Mouse (Mus musculus) myocyte (in vitro differentiated cells): ENCODE data around the gene Nbeal2. TPM values are rescaled to one million over a fixed set of nuclear protein-coding genes. Genes with fewer than 3 reads are reported as not detected.

ENCODE experiments used
- H3K27me3 ChIP-seq: one replicate; pipeline ENCODE4 v1.6.1; 2011; ENCODE audit not compliant: control insufficient read depth, insufficient read depth, insufficient read length
- H3K36me3 ChIP-seq: one replicate; pipeline ENCODE4 v1.6.1; 2011; ENCODE audit not compliant: control insufficient read depth, insufficient read depth
- H3K4me2 ChIP-seq: one replicate; pipeline ENCODE4 v1.6.1; 2011; ENCODE audit warnings: low read depth, control low read depth
- H3K4me3 ChIP-seq: one replicate; pipeline ENCODE4 v1.5.1; 2011; ENCODE audit warnings: mild to moderate bottlenecking, control low read depth, moderate library complexity
- H3K79me2 ChIP-seq: one replicate; pipeline ENCODE4 v1.6.1; 2011; ENCODE audit not compliant: control insufficient read depth, insufficient read depth
- H3ac ChIP-seq: one replicate; pipeline ENCODE4 v1.6.1; 2011; ENCODE audit not compliant: control insufficient read depth, insufficient read length
- CEBPB ChIP-seq: IDR thresholded peaks from 2 replicates; pipeline ENCODE4 v1.6.1; 2011; ENCODE audit warnings: mild to moderate bottlenecking, moderate library complexity; ENCODE audit not compliant: poor library complexity, insufficient read depth, severe bottlenecking
- E2F4 ChIP-seq: IDR thresholded peaks from one replicate; pipeline ENCODE4 v1.6.1; 2011; ENCODE audit warnings: mild to moderate bottlenecking, control low read depth, moderate library complexity; ENCODE audit not compliant: insufficient read depth
- MAX ChIP-seq: IDR thresholded peaks from one replicate; pipeline ENCODE4 v1.6.1; 2011; ENCODE audit warnings: low read depth, mild to moderate bottlenecking, control low read depth
- MYOD1 ChIP-seq, 3 experiments: IDR thresholded peaks; one replicate each; pipeline ENCODE4 v1.6.1; 2011; ENCODE audit warnings: control low read depth in 2 of 3, low read depth in 2 of 3, mild to moderate bottlenecking in 2 of 3, moderate library complexity in 1 of 3; ENCODE audit not compliant: insufficient read length in 2 of 3, control insufficient read depth in 1 of 3
- MYOG ChIP-seq, 3 experiments: IDR thresholded peaks; one replicate each; pipeline ENCODE4 v1.6.1; 2011; ENCODE audit warnings: control low read depth in 2 of 3, low read depth in 2 of 3, mild to moderate bottlenecking in 2 of 3; ENCODE audit not compliant: insufficient read length in 2 of 3, control insufficient read depth in 1 of 3, insufficient read depth in 1 of 3
- POLR2A ChIP-seq: IDR thresholded peaks from one replicate; pipeline ENCODE4 v1.6.1; 2011; ENCODE audit warnings: low read depth, mild to moderate bottlenecking, control low read depth, moderate library complexity; ENCODE audit not compliant: insufficient read length
- POLR2AphosphoS2 ChIP-seq: IDR thresholded peaks from one replicate; pipeline ENCODE4 v1.6.1; 2011; ENCODE audit warnings: low read depth, control low read depth; ENCODE audit not compliant: insufficient read length
- REST ChIP-seq: IDR thresholded peaks from one replicate; pipeline ENCODE4 v1.6.1; 2011; ENCODE audit warnings: mild to moderate bottlenecking, control low read depth, moderate library complexity; ENCODE audit not compliant: insufficient read depth, insufficient read length
- SRF ChIP-seq: IDR thresholded peaks from one replicate; pipeline ENCODE4 v1.6.1; 2011; ENCODE audit warnings: low read depth; ENCODE audit not compliant: control insufficient read depth, insufficient read length
- TCF12 ChIP-seq: IDR thresholded peaks from one replicate; pipeline ENCODE4 v1.6.1; 2011; ENCODE audit warnings: mild to moderate bottlenecking, control low read depth; ENCODE audit not compliant: poor library complexity, insufficient read depth, severe bottlenecking
- TCF3 ChIP-seq: IDR thresholded peaks from one replicate; pipeline ENCODE4 v1.6.1; 2011; ENCODE audit warnings: low read depth, control low read depth; ENCODE audit not compliant: insufficient read length
- USF1 ChIP-seq: IDR thresholded peaks from one replicate; pipeline ENCODE4 v1.6.1; 2011; ENCODE audit warnings: low read depth, mild to moderate bottlenecking, control low read depth, moderate library complexity
- polyA plus RNA-seq: library from polyadenylated mRNA; unstranded; fragments of >200 nt; fragmentation: generic; extraction: Trizol; gene quantifications from one replicate; pipeline ENCODE4 v1.2.1, GENCODE M21; 2012; ENCODE audit warnings: missing spikeins

Gene Nbeal2
- polyA plus RNA-seq, 1 experiment: 3.3 TPM

- H3K27me3 ChIP-seq: no peaks in the 10 kb centered on the region
- peaks cover 9% of the 10 kb centered on the region for H3K36me3 ChIP-seq
- no peak overlapping the region for H3K4me3 ChIP-seq
- H3ac ChIP-seq: no peak overlapping the region
- TF ChIP-seq MYOG (IDR thresholded peaks at IDR 0.05; ENCODE audit: control insufficient read depth in 1 of 3, insufficient read depth in 1 of 3, insufficient read length in 2 of 3, low read depth in 2 of 3) (peak in 1 of 3 experiments; percentile 2), MYOD1 (IDR thresholded peaks at IDR 0.05; ENCODE audit: control insufficient read depth in 1 of 3, insufficient read length in 2 of 3, low read depth in 2 of 3) (peak in 1 of 3 experiments; percentile 1), POLR2A (no peak)
- no peak overlapping the region for H3K4me2 ChIP-seq
- no peaks in the 10 kb centered on the region for H3K79me2 ChIP-seq
Measured at GRCm38 (mm10) chr9:110697465-110697864, 43.5 kb upstream of the Nbeal2 start.

DNA sequence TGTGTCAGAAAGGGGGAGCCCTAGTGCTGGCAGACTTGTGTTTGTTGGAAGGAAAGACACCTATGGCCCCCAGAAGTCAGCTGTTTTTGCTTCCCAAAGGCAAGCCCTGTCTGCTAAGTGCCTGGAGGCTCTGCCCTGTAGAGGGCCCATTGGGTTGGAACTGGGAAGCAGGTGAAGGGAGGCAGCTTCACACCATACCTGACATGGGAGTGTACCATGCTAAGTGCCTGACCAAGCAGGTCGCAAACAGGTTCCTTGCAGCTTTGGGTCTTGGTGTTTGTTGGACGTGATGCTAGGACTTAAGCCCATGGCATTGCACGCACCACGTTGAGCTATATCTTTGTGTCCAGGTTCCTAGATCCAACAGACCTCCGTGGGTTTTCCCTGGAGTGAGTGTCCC is 42.5 kb upstream of the Nbeal2 start:
- no peak overlapping the region for H3K4me3 ChIP-seq
- H3K4me2 ChIP-seq: no peak overlapping the region
- H3K79me2 ChIP-seq: no peaks in the 10 kb centered on the region
- no peaks in the 10 kb centered on the region for H3K27me3 ChIP-seq
- peaks cover 9% of the 10 kb centered on the region for H3K36me3 ChIP-seq
- TF ChIP-seq TCF3 (no peak), POLR2A (no peak), E2F4 (no peak), SRF (no peak), TCF12 (no peak), REST (no peak), MAX (no peak), POLR2AphosphoS2 (no peak), MYOG (IDR thresholded peaks at IDR 0.05; ENCODE audit: control insufficient read depth in 1 of 3, insufficient read depth in 1 of 3, insufficient read length in 2 of 3, low read depth in 2 of 3) (no peak), CEBPB (no peak), USF1 (no peak), MYOD1 (IDR thresholded peaks at IDR 0.05; ENCODE audit: control insufficient read depth in 1 of 3, insufficient read length in 2 of 3, low read depth in 2 of 3) (no peak)
- no peak overlapping the region for H3ac ChIP-seq

DNA sequence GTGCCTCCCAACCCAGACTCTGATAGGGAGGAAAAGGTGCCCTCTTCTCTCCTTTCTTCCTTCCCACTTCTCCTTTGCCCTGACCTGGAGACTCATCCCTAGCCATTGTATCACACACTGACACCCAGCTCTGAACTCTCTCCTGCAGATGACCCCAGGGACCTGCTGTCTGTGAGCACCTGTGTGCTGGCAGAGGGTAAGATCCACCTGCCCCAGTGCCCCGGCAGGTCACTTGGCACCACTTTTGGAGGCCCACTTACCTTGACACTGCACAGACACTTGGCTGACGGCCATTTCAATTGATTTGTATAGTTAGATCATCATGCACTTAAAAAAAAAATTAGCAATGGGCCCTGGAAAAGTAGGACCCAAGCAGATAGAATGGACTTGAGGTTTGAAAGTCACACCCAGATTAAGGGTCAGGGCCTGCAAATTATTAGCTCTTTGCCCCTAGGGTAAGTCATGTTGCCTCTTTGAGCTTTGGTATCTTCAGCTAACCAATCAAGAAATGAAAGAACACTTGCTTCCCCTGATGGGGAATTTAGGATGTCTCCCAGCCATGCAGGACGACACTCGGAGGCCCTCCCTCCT is 41.3 kb upstream of the Nbeal2 start:
- Histone ChIP-seq H3ac (no peak overlapping the region), H3K79me2 (no peaks in the 10 kb centered on the region), H3K4me3 (no peak overlapping the region), H3K27me3 (no peaks in the 10 kb centered on the region), H3K36me3 (peaks cover 9% of the 10 kb centered on the region), H3K4me2 (no peak overlapping the region)
- no peak for TF ChIP-seq MAX
- TF ChIP-seq E2F4: no peak
- no peak for TF ChIP-seq TCF12
- no peak for TF ChIP-seq MYOG (IDR thresholded peaks at IDR 0.05; ENCODE audit: control insufficient read depth in 1 of 3, insufficient read depth in 1 of 3, insufficient read length in 2 of 3, low read depth in 2 of 3)
- TF ChIP-seq POLR2A: no peak
- TF ChIP-seq POLR2AphosphoS2: no peak
- TF ChIP-seq USF1: no peak
- no peak for TF ChIP-seq CEBPB
- TF ChIP-seq MYOD1 (IDR thresholded peaks at IDR 0.05; ENCODE audit: control insufficient read depth in 1 of 3, insufficient read length in 2 of 3, low read depth in 2 of 3): no peak
- no peak for TF ChIP-seq REST
- no peak for TF ChIP-seq TCF3
- TF ChIP-seq SRF: no peak

DNA sequence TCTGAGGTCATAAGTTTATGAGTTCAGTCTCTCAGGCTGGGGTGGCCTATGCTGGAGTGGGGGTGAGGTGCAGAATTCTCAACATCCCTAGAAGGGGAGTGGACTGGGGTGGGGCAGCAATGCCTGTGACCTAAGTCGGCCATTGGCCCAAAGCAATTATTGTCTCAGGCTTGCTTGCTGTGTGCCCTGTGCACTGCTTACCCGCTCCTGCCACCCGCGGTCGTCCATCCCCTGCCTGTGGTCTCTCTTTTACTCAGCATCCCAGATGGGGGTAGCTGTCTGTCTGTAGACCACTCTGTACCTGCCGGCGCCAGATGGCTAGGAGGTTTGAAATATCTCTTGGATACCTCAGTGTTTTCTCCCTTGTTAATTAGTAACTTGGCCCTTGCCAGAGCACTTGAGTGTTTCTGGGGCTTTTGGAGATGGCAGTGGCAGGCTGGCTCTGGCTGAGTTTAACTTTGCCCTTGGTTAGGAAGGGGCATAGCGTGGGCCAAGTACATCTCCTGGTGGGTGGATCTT is 35.4 kb upstream of the Nbeal2 start:
- no peak overlapping the region for H3K4me2 ChIP-seq
- no peak overlapping the region for H3ac ChIP-seq
- no peaks in the 10 kb centered on the region for H3K79me2 ChIP-seq
- H3K36me3 ChIP-seq: peaks cover 9% of the 10 kb centered on the region
- H3K27me3 ChIP-seq: no peaks in the 10 kb centered on the region
- no peak overlapping the region for H3K4me3 ChIP-seq
- TF ChIP-seq MYOG (IDR thresholded peaks at IDR 0.05; ENCODE audit: control insufficient read depth in 1 of 3, insufficient read depth in 1 of 3, insufficient read length in 2 of 3, low read depth in 2 of 3) (no peak), USF1 (no peak), MYOD1 (IDR thresholded peaks at IDR 0.05; ENCODE audit: control insufficient read depth in 1 of 3, insufficient read length in 2 of 3, low read depth in 2 of 3) (no peak), POLR2A (no peak), MAX (no peak), E2F4 (no peak), TCF12 (no peak), POLR2AphosphoS2 (no peak), CEBPB (no peak), TCF3 (no peak)

GRCm38 (mm10) chr9:110687846-110688245 is 33.9 kb upstream of the Nbeal2 start:
- TF ChIP-seq REST: no peak
- TF ChIP-seq POLR2AphosphoS2: no peak
- no peak for TF ChIP-seq CEBPB
- TF ChIP-seq TCF3: no peak
- TF ChIP-seq MYOD1 (IDR thresholded peaks at IDR 0.05; ENCODE audit: control insufficient read depth in 1 of 3, insufficient read length in 2 of 3, low read depth in 2 of 3): no peak
- no peak for TF ChIP-seq SRF
- no peak for TF ChIP-seq MAX
- no peak for TF ChIP-seq MYOG (IDR thresholded peaks at IDR 0.05; ENCODE audit: control insufficient read depth in 1 of 3, insufficient read depth in 1 of 3, insufficient read length in 2 of 3, low read depth in 2 of 3)
- no peak for TF ChIP-seq POLR2A
- no peak for TF ChIP-seq USF1
- no peak for TF ChIP-seq E2F4
- TF ChIP-seq TCF12: no peak
- Histone ChIP-seq H3ac (no peak overlapping the region), H3K36me3 (no peaks in the 10 kb centered on the region), H3K79me2 (peaks cover 6% of the 10 kb centered on the region), H3K4me3 (no peak overlapping the region), H3K27me3 (no peaks in the 10 kb centered on the region), H3K4me2 (no peak overlapping the region)
